Mouse (Mus musculus): ENCODE results near the gene Zfand2b.

The Zfand2b gene

DNA sequence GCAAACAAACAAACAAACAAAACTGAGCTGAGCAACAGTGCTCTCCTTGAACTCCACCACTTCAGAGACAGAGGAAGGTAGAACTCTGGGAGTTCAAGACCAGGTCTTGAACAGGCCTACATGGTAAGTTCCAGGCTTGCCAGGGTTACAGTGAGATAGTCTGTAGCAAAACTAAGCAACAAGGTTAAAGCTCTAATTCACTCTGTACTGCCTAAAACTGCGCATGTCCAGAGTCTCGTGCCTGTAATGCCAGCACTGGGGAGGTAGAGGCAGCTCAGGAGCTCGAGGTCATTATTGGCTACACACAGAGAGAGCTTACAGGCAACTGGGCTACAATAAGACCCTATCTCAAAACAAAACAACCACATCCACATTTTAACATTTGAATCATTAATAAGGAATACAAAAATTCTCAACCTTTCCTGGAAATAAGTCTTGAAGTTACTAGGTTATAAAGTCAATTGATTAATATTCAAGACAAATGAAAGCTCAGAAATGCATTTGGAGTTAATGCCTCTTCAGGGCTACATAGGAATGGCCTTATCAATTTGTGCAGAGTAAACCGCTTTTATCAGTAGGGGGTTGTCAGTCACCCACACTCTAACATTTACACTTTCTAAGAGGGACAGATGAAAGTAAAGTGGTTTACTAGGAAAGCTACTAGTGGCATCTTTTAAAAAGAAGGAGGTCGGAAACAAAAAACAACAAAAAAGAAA, 8.7 kb upstream of the Zfand2b start:
- DNase-seq (ENCODE audit: low spot score in 2 of 2) = no peak

DNA sequence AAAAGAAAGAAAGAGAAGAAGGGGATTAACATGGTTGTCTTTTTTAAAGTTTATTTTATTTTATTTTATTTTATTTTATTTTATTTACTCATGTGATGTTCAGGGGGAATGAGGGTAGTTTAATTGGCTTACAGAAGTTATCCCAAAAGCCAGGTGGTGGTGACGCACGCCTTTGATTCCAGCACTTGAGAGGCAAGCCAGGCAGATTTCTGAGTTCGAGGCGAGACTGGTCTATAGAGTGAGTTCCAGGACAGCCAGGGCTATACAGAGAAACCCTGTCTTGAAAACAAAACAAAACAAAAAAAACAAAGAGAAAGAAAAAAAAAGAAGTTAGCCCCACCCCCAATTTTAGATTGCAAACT, 8.2 kb upstream of the Zfand2b start:
- no peak for DNase-seq (ENCODE audit: low spot score in 2 of 2)

DNA sequence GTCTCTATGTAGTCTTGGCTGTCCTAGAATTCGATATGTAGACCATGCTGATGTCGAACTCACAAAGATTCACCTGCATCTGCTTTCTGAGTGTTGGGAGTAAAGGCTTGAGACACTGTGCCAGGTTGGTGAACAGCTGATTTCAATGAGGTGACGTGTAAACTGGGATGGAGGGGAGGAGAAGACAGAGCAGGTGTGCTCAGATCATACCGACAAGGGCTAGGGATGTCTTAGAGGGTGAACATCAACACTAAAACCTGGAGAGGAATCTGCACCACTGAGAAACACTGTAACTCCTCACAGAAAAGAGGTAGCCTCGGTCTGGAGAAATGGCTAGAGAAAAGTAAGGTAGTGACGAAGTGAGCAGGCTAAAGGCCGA, 364 bp upstream of the Zfand2b start:
- DNase-seq (ENCODE audit: low spot score in 2 of 2) = no peak

DNA sequence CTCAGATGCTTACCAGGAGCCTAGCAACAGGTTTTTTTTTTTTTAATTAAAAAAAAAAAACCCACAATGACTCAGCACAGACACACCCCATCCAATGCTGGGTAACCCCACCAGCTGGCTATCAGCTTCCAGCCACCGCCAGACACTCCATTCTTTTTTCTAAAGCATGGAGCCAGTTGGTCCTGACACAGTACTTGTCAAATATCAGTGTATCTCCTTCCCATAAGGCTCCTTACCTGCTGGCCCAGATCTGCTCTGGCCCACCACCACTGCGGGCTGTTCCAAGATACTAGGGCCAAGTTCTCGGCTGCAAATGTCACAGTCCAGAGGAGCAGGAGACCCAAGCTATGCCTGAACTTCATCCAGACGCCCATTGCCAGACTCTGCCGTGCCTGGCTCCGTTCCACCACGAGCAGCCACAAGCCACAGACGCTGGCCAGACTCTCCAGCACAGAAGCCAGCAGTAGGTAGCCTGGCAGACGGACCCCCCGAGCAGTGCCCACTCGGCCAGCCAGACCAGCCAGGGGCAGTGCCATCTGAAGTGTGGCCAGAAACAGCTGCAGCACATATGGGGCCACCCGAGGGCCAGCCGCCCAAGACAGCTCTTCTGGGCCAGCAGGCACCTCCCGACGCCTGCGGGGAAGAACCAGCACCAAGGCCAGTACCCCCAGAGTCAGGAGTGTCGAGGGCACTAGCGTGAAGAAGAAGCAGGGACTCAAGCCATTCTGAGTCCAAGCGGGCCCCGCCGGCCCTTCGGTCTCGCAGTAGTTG, 11.1 kb downstream of the Zfand2b start:
- DNase-seq (ENCODE audit: low spot score in 2 of 2) = peak; percentile 22 to 60

DNA sequence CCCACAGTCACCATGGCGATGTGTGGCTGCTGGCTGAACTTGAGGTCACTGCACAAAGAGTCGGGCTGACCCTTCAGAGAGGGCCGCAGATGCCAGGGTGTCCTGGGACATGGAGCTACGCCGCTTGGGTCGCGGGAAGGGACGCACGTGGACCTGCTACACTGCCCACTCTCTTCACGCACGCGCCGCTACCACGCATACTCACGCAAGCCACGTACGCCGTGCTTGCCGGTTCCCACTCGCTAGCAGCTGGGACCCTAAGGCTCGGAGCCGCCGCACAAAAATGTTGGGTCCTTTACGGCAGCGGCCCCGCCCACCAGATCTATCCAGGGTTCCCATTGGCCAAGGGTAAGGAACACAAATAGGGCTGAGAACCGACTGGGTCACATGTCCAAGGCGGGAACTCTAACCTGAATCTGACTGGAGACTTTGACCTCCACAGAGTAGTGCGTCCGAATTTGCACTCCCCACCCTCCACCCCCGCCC, 11.7 kb downstream of the Zfand2b start, which contains the start of gene Abcb6:
Abcb6 (minus strand) TSS at position 288 of the 486 bp plus-strand sequence.
- DNase-seq (ENCODE audit: low spot score in 2 of 2) = peak; percentile 84 to 90

DNA sequence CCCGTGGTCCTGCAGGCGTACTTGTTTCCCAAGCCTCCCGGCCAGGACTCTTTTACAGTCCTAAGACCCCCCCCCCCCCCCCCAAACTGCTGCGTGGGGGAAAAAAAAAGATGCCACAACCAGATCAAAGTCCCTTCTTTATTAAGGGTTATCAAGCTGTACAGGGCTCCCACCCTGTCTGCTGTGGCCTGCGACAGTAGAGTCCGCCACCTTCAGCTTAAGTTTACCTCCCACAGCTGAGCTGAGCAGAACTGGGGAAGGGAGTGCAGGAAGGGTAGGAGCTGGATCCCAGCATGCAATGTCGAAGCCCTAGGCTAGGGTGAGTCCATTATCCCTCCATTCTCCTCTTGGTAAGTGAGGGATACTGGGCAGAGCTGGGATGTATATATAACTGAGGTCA, 12.3 kb downstream of the Zfand2b start:
- DNase-seq (ENCODE audit: low spot score in 2 of 2) = no peak

DNA sequence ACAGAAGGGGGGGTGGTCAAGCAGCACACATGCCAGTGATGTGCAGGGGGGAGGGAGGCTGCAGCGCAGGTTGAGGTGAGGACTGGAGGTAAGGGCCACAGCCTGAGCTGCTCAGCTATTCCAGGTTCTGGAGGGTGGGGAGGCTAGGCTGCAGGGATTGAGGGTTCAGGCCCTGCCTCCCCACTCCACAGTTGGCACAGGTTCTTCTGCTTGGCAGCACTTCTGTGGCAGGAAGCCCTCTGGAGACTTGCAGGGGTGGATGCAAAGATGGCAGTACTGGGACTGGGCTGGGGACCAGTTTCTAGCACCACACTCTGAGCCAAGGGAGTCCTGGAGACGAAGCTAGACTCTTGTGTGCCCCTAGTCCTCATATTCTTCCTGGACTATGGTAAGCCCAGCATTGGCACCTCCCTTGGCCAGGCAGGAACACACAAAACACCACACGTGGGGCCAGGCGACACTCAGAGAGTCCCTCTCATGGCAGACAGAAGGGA, 13.0 kb downstream of the Zfand2b start:
- no peak for DNase-seq (ENCODE audit: low spot score in 2 of 2)

DNA sequence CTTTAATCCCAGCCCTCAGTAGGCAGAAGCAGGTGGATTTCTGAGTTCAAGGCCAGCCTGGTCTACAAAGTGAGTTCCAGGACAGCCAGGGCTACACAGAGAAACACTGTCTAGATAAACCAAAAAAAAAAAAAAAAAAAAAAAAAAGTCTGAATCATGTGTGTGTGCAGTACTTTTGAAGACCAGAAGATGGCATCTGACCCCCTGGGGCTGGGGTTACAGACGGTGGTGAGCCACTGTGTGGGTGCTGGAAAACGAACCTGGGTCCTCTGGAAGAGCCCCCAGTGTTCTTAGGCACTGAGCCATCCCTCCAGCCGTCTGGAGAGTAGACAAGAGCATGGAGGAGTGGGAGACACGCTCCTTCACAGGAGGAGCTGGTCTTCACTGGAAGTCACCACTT, 13.7 kb downstream of the Zfand2b start:
- DNase-seq (ENCODE audit: low spot score in 2 of 2) = no peak

DNA sequence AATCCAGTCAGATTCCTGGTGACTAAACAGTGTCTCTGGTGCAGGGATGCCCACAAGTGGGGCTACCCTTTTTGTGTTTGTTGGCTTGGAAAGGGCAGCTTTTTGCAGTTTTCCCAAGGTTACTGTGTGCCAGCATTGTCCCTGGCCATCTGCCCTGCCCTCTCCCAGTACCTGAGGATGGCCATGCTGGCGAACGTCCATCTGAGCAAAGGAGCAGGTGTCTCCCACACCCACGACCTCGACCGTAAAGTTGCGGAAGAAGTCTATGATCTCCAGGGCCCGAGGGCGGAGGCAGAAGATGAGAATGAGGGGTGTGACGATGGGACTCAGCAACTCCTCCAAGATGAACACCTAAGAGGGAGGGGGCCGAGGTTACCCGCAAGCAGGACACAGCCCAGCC, 17.0 kb downstream of the Zfand2b start:
- no peak for DNase-seq (ENCODE audit: low spot score in 2 of 2)

DNA sequence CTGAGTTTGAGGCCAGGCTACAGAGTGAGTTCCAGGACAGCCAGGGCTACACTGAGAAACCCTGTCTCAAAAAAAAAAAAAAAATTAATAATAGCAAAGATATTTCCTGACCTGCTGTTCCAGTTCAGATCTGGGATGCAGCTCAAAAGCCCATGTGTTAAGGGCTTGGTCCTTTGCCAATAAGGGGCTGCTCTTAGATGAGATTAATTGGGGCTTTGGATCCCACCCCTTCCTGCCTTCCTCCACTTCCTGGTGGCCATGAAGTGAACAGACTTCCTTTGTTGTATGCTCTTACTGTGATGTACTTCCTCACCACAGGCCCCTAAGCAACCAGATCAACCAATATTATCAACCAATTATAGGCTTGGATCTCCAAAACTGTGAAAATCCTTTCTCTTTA, 18.7 kb downstream of the Zfand2b start:
- no peak for DNase-seq (ENCODE audit: low spot score in 2 of 2)

DNA sequence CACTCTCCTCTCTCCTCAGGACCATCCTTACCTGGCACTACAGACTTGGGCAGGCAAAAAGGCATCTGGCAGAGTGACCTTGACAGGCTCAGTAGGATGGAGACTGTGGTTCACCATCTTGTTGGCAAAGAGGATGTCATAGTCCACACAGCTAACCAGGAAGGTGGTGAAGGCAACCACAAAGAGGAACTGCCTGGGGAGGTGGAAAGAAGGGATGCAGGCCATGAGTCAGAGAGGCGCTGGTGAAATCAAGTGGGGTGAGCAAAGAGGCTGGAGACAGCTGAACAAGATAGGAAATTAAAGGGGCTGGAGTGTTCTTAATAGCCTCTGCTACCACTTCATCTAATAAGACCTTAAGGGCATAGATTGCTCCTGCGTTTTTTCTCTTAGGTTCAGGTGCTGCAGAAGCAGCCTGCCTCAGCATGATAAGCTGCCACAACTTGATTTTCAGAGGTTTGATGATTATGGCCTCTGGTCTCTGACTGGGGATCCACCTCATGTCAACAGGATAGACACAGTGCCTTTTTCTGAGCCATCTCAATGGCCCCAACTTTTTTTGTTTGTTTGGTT, 19.6 kb downstream of the Zfand2b start:
- DNase-seq (ENCODE audit: low spot score in 2 of 2) = no peak

DNA sequence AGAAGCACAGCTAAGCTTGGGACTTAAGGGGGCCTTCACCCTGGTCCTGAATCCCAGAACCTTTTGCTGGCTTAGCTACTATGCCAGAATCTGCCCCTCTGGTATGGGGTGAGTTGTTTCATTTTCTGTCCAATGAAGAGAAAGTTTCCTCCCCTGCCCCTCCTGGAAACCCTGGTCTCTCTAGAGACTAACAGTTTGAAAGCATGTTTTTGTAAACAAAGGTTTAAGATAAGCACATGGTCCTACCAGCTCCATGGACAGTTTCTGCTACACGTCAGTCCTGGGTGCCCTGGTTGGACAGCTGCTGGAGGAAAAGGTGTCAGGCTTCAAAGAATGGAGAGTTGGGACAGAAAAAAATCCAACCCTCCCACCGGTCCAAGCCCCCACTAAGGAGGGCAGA, 22.1 kb downstream of the Zfand2b start:
- no peak for DNase-seq (ENCODE audit: low spot score in 2 of 2)

DNA sequence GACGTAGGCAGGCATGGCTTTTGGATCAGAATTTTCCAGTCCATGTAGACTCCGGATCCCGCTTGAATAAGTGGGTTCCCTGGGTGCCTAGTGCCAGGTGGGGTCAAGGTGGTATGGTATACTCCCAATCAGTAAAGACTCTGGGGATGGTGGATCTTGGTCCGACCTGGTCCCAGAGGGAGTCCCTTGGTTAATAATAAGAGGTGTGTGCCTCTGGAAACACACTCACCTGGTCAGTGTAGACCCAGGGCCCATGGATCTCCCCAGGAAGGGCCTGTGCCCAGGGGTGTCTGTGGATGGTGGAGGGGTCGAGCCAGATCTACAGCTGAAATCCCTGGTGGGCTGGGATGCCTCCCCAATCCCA, 22.8 kb downstream of the Zfand2b start:
- DNase-seq (ENCODE audit: low spot score in 2 of 2) = no peak

DNA sequence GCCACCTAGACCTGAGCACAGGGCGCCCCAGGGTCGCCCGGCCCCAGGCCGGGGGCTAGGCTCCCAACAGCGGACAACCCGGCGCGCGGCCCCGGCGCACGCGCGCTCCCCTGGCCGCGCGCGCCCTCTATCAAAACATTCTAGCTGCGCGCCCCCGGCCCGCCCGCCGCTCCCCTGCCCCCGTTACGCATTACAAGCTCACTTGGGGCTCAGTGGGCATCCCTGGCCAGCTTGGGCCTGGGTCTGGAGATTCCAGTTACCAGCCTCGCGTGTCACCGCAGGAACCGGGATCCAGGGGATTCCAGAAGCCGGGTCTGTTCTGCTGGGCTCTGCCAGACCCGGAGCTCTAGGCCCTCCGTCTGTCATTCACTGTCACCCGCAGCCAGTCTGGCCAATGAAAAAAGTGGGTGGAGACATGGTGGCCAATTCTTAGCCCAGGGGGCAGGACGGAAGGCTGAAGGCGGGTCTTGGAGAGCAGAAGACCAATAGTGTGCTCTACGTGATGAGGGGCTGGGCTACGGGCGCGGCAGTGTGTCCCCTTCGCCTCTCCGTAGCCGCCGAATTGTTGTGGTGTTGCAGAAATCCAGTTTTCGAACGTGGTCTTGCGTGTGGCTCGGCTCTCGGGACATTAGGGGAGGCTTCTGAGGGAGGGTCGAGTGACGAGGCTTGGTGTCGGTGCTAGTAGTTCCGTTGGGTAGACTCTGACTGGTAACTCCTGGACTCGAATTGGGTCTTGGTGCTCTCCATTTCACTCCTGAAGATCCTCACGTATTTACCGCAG, 23.4 kb downstream of the Zfand2b start, which contains the start of the genes Ankzf1 and Atg9a:
Ankzf1 (plus strand) TSS at position 530 of the 781 bp plus-strand sequence.
Atg9a (minus strand) TSS at position 575 of the 781 bp plus-strand sequence.
- DNase-seq (ENCODE audit: low spot score in 2 of 2) = peak; percentile 97 to 98

DNA sequence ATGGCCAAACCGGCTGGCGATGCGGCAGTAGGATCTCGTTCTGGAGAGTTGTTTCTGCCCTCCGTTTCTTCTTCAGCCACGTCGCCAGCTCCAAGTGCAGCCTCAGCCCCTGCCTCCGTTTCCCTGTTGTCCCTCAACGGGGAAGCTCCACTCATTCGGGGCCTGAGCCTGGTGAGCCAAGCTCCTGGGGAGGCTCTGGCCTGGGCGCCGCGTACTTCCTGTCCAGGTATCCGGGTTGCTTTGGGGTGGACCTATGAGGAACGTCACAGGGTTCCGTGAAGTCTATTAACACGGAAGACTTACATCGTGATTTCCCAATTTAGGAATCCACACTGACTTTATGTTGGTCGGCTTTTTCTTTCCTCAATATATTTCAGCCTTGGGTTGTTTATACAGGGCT, 24.0 kb downstream of the Zfand2b start:
- peak in 1 of 2 experiments; percentile 46 for DNase-seq (ENCODE audit: low spot score in 2 of 2)

DNA sequence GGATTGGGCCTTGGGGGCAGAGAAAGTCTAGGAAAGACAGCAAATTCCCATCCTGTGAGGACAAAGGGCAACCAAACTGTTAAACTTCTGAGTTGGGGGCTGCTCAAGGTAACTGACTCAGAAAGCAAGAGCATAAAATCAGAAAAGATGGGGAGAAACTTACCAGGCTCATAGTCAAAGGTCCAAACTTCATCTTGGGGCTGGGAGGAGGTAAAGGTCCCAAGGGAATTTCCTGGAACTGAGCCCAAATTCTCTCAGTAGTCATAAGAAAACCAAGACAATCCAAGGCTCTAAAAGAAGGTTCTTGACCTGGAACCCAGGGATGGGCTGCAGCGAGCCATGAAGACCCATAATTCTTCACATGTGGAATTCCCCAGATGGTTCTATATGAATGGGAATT, 32.8 kb downstream of the Zfand2b start:
- no peak for DNase-seq (ENCODE audit: low spot score in 2 of 2)

DNA sequence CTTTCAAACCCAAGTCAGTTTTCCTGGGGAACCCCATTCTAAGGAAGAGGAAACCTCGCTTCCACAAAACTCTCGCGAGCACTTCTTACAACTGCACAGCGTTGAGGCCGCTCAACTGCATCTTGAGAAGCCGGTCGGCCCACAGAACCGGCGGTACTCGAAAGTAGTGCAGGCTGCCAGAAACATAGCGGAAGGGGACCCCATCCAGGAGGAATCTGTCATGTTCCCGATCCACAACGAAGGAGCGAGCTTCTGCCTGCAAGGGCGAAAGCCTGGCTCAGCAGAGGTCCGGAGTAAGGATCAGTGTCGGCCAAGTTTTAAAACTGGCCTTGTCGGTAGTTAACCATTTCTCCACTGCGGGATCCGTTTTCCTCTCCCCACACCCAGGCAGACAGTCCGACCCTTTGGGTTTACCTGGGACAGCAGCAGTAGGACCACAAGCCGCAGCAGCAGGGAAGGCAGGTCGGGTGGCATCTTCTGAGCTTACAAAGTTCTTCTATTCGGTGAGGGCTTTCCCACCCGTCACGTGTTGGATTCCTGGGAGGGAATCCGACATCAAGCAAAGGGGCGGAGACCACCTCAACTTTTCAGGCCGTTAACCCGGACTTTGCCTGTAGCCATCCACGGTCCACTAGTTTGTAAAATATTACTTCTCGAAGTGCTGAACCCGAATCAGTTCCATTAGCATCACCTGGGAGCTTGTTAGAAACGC, 40.7 kb downstream of the Zfand2b start:
- peak in 1 of 2 experiments; percentile 45 for DNase-seq (ENCODE audit: low spot score in 2 of 2)

DNA sequence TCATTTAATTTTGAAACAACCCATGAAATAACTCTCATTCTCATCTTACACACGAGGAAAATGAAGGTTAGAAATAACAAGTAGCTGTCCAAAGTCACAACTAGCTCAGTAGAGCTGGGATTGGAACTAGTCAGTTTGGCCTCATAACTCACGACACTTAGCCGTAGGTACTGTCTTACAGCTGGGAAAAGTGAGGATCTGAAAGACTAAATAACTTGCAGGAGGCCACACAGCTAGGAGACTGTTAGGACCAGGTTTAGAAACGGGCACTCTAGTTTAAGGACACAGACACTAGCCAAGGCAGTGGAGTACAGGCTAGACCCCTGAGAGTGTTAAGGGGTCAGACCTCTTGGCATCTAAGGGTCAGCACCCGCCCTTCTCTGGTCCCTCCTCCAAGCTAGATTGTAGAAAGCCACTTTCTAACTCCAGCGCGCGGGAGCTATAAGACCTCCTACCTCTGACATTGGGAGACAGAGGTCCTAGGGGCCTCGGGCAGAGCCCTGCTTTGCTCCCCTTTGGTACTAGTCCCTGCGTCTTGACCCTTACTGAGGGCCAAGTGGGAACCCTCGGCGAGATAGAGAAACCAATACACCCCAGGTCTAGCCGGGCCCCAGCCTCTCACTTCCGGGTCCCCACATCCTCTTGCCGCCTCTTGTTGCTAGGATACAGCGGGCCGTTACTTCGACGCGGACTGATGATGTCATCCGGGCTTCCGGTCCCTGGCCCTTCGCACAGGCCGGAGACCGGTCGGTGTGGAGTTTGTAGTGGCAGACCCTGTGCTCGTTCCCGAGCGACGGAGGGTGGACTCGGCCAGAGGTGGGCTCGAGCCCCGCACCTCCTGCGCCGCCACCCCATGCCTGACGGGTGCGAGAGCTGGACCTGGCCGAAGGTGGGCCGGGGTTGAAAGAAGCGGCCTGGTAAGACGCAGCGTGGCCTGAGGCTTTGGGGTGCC, 42.0 kb downstream of the Zfand2b start, which contains the start of the genes Glb1l and Stk16:
Glb1l (minus strand) TSS at position 678 of the 952 bp plus-strand sequence.
Stk16 (plus strand) TSS at position 703 of the 952 bp plus-strand sequence.
- DNase-seq (ENCODE audit: low spot score in 2 of 2) = peak; percentile 95

DNA sequence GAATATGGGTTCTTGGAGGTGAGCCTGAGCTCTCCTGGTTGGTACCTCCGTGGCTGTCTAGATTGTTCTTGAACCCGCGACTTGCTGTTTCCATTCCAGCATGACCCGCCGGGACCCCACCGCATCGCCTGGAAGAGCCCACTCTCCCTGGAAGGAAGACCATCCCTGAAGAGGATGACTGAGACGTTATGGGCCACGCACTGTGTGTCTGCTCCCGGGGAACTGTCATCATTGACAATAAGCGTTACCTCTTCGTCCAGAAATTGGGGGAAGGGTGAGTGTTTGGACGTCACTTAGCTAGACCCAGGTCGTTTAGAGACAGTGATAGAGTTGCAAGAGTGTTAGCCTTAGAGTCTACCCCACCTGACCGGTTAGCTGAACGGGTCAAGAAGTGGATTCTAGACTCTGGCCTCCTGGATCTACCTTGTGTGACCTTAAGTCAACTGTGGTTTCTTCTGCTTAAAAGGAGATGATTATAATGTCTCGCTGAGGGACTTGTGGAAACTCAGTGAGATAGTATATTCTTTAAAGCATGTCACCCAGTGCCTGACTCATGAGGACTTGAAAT, 42.8 kb downstream of the Zfand2b start:
- no peak for DNase-seq (ENCODE audit: low spot score in 2 of 2)

Data from spleen, postnatal 36 days (tissue).